Mouse (Mus musculus) embryonic facial prominence, embryonic 13.5 days (tissue): ENCODE measurements around the gene Zfp683. TPM values are rescaled to one million over a fixed set of nuclear protein-coding genes. Genes with fewer than 3 reads are reported as not detected.

Source experiments
- ATAC-seq: fragments of 200-750 bp; cut with Nextera tagmentation; 2 replicates; pipeline ENCODE4 v1.8.0; 2017; ENCODE audit warnings: low read depth; ENCODE audit not compliant: insufficient number of reproducible peaks, insufficient read depth, low FRiP score, low TSS enrichment
- H3K27ac ChIP-seq: fragments of 300-500 bp; sonication (generic); 2 replicates; pipeline ENCODE4 v1.5.1; 2015; ENCODE audit warnings: moderate library complexity, mild to moderate bottlenecking, inconsistent platforms
- H3K27me3 ChIP-seq: fragments of 300-500 bp; sonication (generic); 2 replicates; pipeline ENCODE4 v1.6.1; 2015; ENCODE audit warnings: mild to moderate bottlenecking, inconsistent platforms
- H3K36me3 ChIP-seq: fragments of 300-500 bp; sonication (generic); 2 replicates; pipeline ENCODE4 v1.6.1; 2015; ENCODE audit warnings: mild to moderate bottlenecking, inconsistent platforms
- H3K4me1 ChIP-seq: fragments of 300-500 bp; sonication (generic); 2 replicates; pipeline ENCODE4 v1.6.1; 2015; ENCODE audit warnings: inconsistent platforms
- H3K4me2 ChIP-seq: fragments of 300-500 bp; sonication (generic); 2 replicates; pipeline ENCODE4 v1.6.1; 2015; ENCODE audit warnings: moderate library complexity, mild to moderate bottlenecking, inconsistent platforms
- H3K4me3 ChIP-seq: fragments of 300-500 bp; sonication (generic); 2 replicates; pipeline ENCODE4 v1.5.1; 2015; ENCODE audit warnings: mild to moderate bottlenecking, inconsistent platforms
- H3K9ac ChIP-seq: fragments of 300-500 bp; sonication (generic); 2 replicates; pipeline ENCODE4 v1.6.1; 2015; ENCODE audit warnings: mild to moderate bottlenecking, inconsistent platforms
- H3K9me3 ChIP-seq: fragments of 300-500 bp; sonication (generic); 2 replicates; pipeline ENCODE4 v1.6.1; 2016; ENCODE audit warnings: inconsistent platforms
- WGBS: fragments of 180-500 bp; shearing (Covaris S2); methylation state at CpG from one replicate; pipeline ENCODE4 v1.1.7; 2015; ENCODE audit warnings: mixed read lengths; 5-methylcytosine and 5-hydroxymethylcytosine counted together
- polyA plus RNA-seq: library from polyadenylated mRNA; unstranded; fragments of >200 nt; fragmentation: Nextera tagmentation; extraction: Ambion mirVana; gene quantifications from 2 replicates; pipeline ENCODE4 v1.2.1, GENCODE M21; 2015

The Zfp683 gene
- polyA plus RNA-seq, 1 experiment from 2014 or later, result not detected

GRCm38 (mm10) chr4:134078694-134079093 lies 25.1 kb downstream of the Zfp683 start:
- WGBS, result 14% methylated on average over 3 of the region's 3 CpGs
- ATAC-seq, result no peak
- no peaks in the 10 kb centered on the region for H3K9me3 ChIP-seq

GRCm38 (mm10) chr4:134080674-134081073 lies 27.0 kb downstream of the Zfp683 start:
- Histone ChIP-seq H3K9me3 (peaks cover 3% of the 10 kb centered on the region; the same call in 1 of the 2 replicates), H3K36me3 (no peaks in the 10 kb centered on the region), H3K9ac (no peak overlapping the region), H3K27ac (no peak overlapping the region), H3K4me2 (no peak overlapping the region), H3K27me3 (peaks cover 26% of the 10 kb centered on the region), H3K4me1 (peaks cover 15% of the 10 kb centered on the region), H3K4me3 (no peak overlapping the region)
- no peak for ATAC-seq
- WGBS, result 79% methylated on average over 4 of the region's 4 CpGs

More at GRCm38 (mm10) chr4:134078694-134079093, 25.1 kb downstream of the Zfp683 start:
- H3K4me3 ChIP-seq, result no peak overlapping the region
- peaks cover 15% of the 10 kb centered on the region for H3K4me1 ChIP-seq
- H3K27ac ChIP-seq, result no peak overlapping the region
- no peak overlapping the region for H3K9ac ChIP-seq
- H3K36me3 ChIP-seq, result no peaks in the 10 kb centered on the region
- H3K27me3 ChIP-seq, result peaks cover 26% of the 10 kb centered on the region
- H3K4me2 ChIP-seq, result no peak overlapping the region

GRCm38 (mm10) chr4:134081730-134082386 lies 28.2 kb downstream of the Zfp683 start:
- H3K4me2 ChIP-seq, result peak overlapping the region; percentile 85
- ATAC-seq, result peak; percentile 76
- under 1% methylated on average over 41 of the region's 41 CpGs for WGBS
- H3K27me3 ChIP-seq, result peaks cover 26% of the 10 kb centered on the region
- peaks cover 3% of the 10 kb centered on the region; the same call in 1 of the 2 replicates for H3K9me3 ChIP-seq
- peaks cover 15% of the 10 kb centered on the region for H3K4me1 ChIP-seq
- no peaks in the 10 kb centered on the region for H3K36me3 ChIP-seq
- H3K9ac ChIP-seq, result peak overlapping the region; percentile 54
- H3K4me3 ChIP-seq, result peak overlapping the region; percentile 49
- H3K27ac ChIP-seq, result no peak overlapping the region

GRCm38 (mm10) chr4:134082460-134082859 lies 28.8 kb downstream of the Zfp683 start:
- Histone ChIP-seq H3K4me1 (peaks cover 15% of the 10 kb centered on the region), H3K9ac (peak overlapping the region; percentile 54), H3K27me3 (peaks cover 26% of the 10 kb centered on the region), H3K9me3 (peaks cover 3% of the 10 kb centered on the region; the same call in 1 of the 2 replicates), H3K4me2 (peak overlapping the region; percentile 85), H3K36me3 (no peaks in the 10 kb centered on the region), H3K4me3 (peak overlapping the region; percentile 49), H3K27ac (no peak overlapping the region)
- no peak for ATAC-seq
- 15% methylated on average over 7 of the region's 7 CpGs for WGBS

GRCm38 (mm10) chr4:134084999-134085398 lies 31.4 kb downstream of the Zfp683 start:
- Histone ChIP-seq H3K27ac (no peak overlapping the region), H3K27me3 (peaks cover 26% of the 10 kb centered on the region), H3K36me3 (no peaks in the 10 kb centered on the region), H3K4me1 (peaks cover 12% of the 10 kb centered on the region), H3K4me2 (no peak overlapping the region), H3K9me3 (peaks cover 3% of the 10 kb centered on the region; the same call in 1 of the 2 replicates), H3K9ac (no peak overlapping the region), H3K4me3 (no peak overlapping the region)
- 85% methylated on average over 4 of the region's 4 CpGs for WGBS
- ATAC-seq, result no peak

DNA sequence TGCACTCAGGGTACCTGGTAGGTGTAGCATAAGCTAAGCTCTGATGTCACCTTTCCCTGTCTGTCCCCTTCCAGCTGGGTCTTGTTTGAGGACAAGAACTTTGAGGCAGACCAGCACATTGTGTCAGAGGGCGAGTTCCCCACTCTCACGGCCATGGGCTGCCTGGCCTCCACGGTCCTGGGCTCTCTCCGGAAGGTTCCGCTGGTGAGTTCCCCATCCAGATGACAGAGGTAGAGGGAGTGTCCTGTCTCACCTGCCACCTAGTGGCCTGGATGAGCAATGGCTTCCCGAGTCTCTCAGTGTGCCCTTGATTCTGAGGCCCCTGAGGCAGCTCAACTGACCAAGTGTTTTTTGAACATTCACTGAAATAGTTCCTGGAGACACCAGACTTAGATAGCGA lies 33.8 kb downstream of the Zfp683 start:
- peaks cover 3% of the 10 kb centered on the region; the same call in 1 of the 2 replicates for H3K9me3 ChIP-seq
- no peaks in the 10 kb centered on the region for H3K36me3 ChIP-seq
- H3K27ac ChIP-seq, result no peak overlapping the region
- H3K27me3 ChIP-seq, result peaks cover 7% of the 10 kb centered on the region
- 33% methylated on average over 7 of the region's 7 CpGs for WGBS
- H3K4me1 ChIP-seq, result 0 out of 2 replicates have a peak, but pooled peaks cover 2% of the 10 kb centered on the region
- no peak overlapping the region for H3K4me3 ChIP-seq
- H3K9ac ChIP-seq, result no peak overlapping the region
- peak overlapping the region; percentile 24; the same call in 1 of the 2 replicates for H3K4me2 ChIP-seq
- ATAC-seq, result no peak

DNA sequence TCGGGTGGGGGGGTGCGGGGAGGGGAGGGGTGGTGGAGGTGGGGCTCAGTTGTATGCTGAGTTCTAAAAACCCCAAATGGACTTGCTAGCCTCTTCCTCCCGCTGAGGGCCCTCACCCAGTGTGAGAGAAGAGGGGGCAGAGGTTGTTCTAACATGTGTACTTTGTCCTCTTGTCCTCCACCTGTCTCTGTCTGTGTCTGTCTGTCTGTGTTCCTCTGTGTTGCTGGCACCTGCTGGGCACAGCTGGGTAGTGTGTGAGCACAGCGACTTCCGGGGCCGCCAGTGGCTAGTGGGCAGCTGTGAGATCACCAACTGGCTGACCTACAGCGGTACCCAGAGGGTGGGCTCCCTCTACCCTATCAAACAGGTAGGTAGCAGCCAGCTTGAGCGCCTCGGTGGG lies 35.4 kb downstream of the Zfp683 start:
- no peaks in the 10 kb centered on the region for H3K4me1 ChIP-seq
- H3K27me3 ChIP-seq, result no peaks in the 10 kb centered on the region
- H3K27ac ChIP-seq, result no peak overlapping the region
- no peak overlapping the region for H3K4me2 ChIP-seq
- peaks cover 3% of the 10 kb centered on the region; the same call in 1 of the 2 replicates for H3K9me3 ChIP-seq
- no peak overlapping the region for H3K9ac ChIP-seq
- H3K4me3 ChIP-seq, result no peak overlapping the region
- H3K36me3 ChIP-seq, result no peaks in the 10 kb centered on the region
- WGBS, result 80% methylated on average over 9 of the region's 9 CpGs
- no peak for ATAC-seq

DNA sequence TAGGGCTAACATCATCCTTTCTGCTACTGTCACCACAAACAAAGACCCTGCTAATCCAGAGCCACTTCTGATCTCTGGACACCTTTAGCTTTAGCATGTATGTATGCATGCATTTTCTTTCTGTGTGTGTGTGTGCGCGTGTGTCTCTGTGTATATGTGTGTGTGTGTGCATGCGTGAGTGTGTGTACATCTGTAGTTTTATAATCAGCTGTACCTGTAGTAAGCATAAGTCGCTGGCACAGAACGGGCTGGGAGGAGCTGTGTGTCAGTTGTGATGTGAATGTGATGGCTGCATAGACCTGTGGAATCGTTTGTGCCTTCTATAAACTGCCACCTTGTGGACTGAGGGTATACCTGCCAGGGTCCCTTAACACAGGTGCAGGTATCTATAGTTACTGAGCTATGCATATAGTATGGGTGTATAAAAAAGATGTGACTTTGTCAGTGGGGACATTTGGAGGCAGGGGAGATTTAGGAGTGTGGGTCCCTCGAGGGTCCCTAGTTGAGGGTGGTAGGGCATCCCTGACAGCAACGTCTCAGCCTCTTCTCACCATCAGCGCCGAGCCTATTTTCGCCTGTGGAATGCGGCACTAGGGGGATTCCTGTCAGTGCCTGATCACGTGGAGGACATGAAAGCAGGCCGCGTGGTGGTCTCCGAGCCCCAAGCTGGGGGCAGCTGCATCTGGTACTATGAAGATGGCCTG lies 37.0 kb downstream of the Zfp683 start:
- 80% methylated on average over 16 of the region's 16 CpGs for WGBS
- H3K36me3 ChIP-seq, result no peaks in the 10 kb centered on the region
- no peak overlapping the region for H3K27ac ChIP-seq
- no peaks in the 10 kb centered on the region for H3K27me3 ChIP-seq
- H3K9ac ChIP-seq, result no peak overlapping the region
- H3K9me3 ChIP-seq, result no peaks in the 10 kb centered on the region
- H3K4me1 ChIP-seq, result no peaks in the 10 kb centered on the region
- no peak overlapping the region for H3K4me3 ChIP-seq
- no peak overlapping the region for H3K4me2 ChIP-seq
- no peak for ATAC-seq

DNA sequence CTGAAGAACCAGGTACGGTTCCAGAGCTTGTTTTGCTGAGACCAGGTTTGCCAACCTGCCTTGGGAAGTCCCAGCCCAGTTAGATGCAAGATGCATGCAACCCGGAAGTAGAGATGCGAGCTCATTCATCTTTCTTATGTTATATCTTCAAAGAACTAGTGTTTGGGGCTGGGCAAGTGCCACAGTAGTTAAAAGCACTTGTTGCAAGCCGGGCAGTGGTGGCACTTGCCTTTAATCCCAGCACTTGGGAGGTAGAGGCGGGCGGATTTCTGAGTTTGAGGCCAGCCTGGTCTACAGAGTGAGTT lies 37.5 kb downstream of the Zfp683 start:
- Histone ChIP-seq H3K9me3 (no peaks in the 10 kb centered on the region), H3K36me3 (no peaks in the 10 kb centered on the region), H3K27ac (no peak overlapping the region), H3K9ac (no peak overlapping the region), H3K4me3 (no peak overlapping the region), H3K27me3 (no peaks in the 10 kb centered on the region), H3K4me2 (no peak overlapping the region), H3K4me1 (no peaks in the 10 kb centered on the region)
- WGBS, result 81% methylated on average over 6 of the region's 6 CpGs
- ATAC-seq, result no peak

DNA sequence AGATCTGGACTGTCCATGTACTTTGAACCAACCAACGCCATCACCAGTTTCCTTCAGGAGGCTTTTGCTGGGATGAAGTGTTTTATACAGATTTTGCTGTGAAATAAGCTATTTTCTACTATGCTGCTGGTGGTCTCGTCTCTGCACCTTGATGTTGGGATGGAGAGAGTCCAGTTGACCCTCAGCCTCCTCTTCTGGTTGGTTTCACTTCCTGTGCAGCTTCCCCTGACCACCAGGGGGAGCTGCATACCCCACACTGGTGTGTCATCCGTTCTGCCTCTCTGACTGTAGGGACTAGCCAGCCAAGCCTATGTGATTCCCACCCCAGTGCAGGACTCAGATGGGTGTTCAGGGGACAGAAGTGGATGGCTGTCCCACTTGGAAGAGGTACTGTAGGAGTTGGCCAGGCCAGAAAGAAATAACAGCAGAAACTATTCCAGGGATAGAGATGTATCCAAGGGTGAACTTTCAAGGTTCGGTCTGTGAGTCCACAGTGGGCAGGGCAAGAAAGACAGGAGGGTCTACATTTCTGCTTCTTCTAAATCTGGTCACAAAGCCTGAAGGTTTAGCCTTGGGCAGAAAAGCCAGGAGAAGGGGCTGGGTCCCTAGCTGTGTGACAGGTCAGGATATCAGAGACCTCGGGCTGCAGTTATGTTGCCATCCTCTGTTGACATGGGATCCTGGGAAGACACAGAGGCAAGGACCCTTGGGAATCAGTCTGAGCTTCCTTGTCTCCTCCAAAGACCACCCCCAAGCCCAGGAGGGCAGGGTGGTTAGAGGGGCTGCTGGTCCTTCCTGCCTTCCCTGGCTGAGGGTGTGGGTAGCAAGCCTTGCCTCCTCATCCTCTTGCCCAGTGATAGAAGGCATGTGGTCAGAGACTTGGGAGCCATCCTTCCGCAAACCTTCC lies 39.0 kb downstream of the Zfp683 start:
- WGBS, result 73% methylated on average over 6 of the region's 6 CpGs
- Histone ChIP-seq H3K4me2 (no peak overlapping the region), H3K4me1 (no peaks in the 10 kb centered on the region), H3K27me3 (no peaks in the 10 kb centered on the region), H3K9ac (no peak overlapping the region), H3K4me3 (no peak overlapping the region), H3K9me3 (no peaks in the 10 kb centered on the region), H3K27ac (no peak overlapping the region), H3K36me3 (no peaks in the 10 kb centered on the region)
- no peak for ATAC-seq

- no peak for ATAC-seq
- Histone ChIP-seq H3K4me2 (no peak overlapping the region), H3K36me3 (no peaks in the 10 kb centered on the region), H3K9ac (no peak overlapping the region), H3K9me3 (no peaks in the 10 kb centered on the region), H3K4me3 (no peak overlapping the region), H3K27me3 (no peaks in the 10 kb centered on the region), H3K27ac (no peak overlapping the region), H3K4me1 (no peaks in the 10 kb centered on the region)
- 80% methylated on average over 7 of the region's 7 CpGs for WGBS
Observed at GRCm38 (mm10) chr4:134094004-134094564, 40.4 kb downstream of the Zfp683 start.
